30 mouse cellular contexts compared by ENCODE assay signal in genomic region chr1:176962894-176963293, GRCm38 (mm10).
A peak's percentile ranks its signal among the peaks of the same experiment; 100 is the strongest.
DNase-seq lines count a peak whose midpoint lies in the region; ATAC-seq and TF ChIP-seq lines count a peak whose summit lies in the region.
"Had no signal": no experiment of that assay in that cellular context is flagged by ENCODE, and none has a peak within 500 bp of the region (broad histone marks: within the 10 kb centered on the region; RNA-seq: fewer than 3 reads in every experiment).

No protein-coding gene starts in this region.

- H3K4me1 ChIP-seq in forebrain, embryonic 13.5 days = 0 out of 2 replicates have a peak, but pooled peaks cover 3% of the 10 kb centered on the region
- peaks cover 12% of the 10 kb centered on the region; the same call in 1 of the 2 replicates for H3K4me1 ChIP-seq in forebrain, embryonic 10.5 days
- no peaks in the 10 kb centered on the region for H3K4me1 ChIP-seq in kidney, adult 2 months (ENCODE audit: control insufficient read depth, insufficient read depth, low read length)
- 0 out of 2 replicates have a peak, but pooled peaks cover 2% of the 10 kb centered on the region for H3K4me1 ChIP-seq in kidney, postnatal 0 days (replicated peaks; ENCODE audit: insufficient read depth, low read length)
- peaks cover 2% of the 10 kb centered on the region; the same call in 1 of the 2 replicates for H3K4me1 ChIP-seq in forebrain, embryonic 16.5 days (replicated peaks; ENCODE audit: control insufficient read depth, insufficient read depth, low read length)
- H3K4me1 ChIP-seq: embryonic facial prominence, embryonic 15.5 days; intestine, embryonic 15.5 days; liver, embryonic 13.5 days; neural tube, embryonic 15.5 days had no signal

- H3K9ac ChIP-seq in forebrain, embryonic 13.5 days = no peak overlapping the region
- no peak overlapping the region for H3K9ac ChIP-seq in kidney, postnatal 0 days (ENCODE audit: low read depth, low read length)
- no peak overlapping the region for H3K9ac ChIP-seq in forebrain, embryonic 16.5 days (replicated peaks; ENCODE audit: low read depth, low read length)
- H3K9ac ChIP-seq: embryonic facial prominence, embryonic 15.5 days; intestine, embryonic 15.5 days; liver, embryonic 13.5 days; neural tube, embryonic 15.5 days had no signal

- ATAC-seq in forebrain, embryonic 13.5 days = 0 out of 2 replicates have a peak, but pooled peaks have one; percentile 50
- peak; percentile 84 for ATAC-seq in kidney, postnatal 0 days (replicated peaks; ENCODE audit: low FRiP score, low read depth)
- 0 out of 2 replicates have a peak, but pooled peaks have one; percentile 30 for ATAC-seq in forebrain, embryonic 16.5 days
- ATAC-seq: hindbrain, postnatal 0 days; intestine, embryonic 15.5 days; midbrain, embryonic 16.5 days had no signal

- H3K4me3 ChIP-seq in forebrain, embryonic 13.5 days = no peak overlapping the region
- H3K4me3 ChIP-seq in forebrain, embryonic 10.5 days = no peak overlapping the region
- H3K4me3 ChIP-seq in kidney, adult 2 months (ENCODE audit: insufficient read depth, low read depth, low read length) = no peak overlapping the region
- no peak overlapping the region for H3K4me3 ChIP-seq in kidney, postnatal 0 days (replicated peaks; ENCODE audit: low read depth, low read length)
- H3K4me3 ChIP-seq in forebrain, embryonic 16.5 days (replicated peaks; ENCODE audit: low read length) = no peak overlapping the region
- H3K4me3 ChIP-seq: embryonic facial prominence, embryonic 10.5 days; embryonic facial prominence, embryonic 15.5 days; intestine, embryonic 15.5 days; liver, embryonic 13.5 days; neural tube, embryonic 15.5 days had no signal

- no peaks in the 10 kb centered on the region for H3K27me3 ChIP-seq in forebrain, embryonic 13.5 days
- H3K27me3 ChIP-seq in forebrain, embryonic 10.5 days (ENCODE audit: poor library complexity, severe bottlenecking) = no peaks in the 10 kb centered on the region
- no peaks in the 10 kb centered on the region for H3K27me3 ChIP-seq in kidney, adult 2 months (replicated peaks; ENCODE audit: control insufficient read depth, insufficient read depth, low read length)
- no peaks in the 10 kb centered on the region for H3K27me3 ChIP-seq in kidney, postnatal 0 days (ENCODE audit: insufficient read depth, low read length)
- H3K27me3 ChIP-seq in forebrain, embryonic 16.5 days (replicated peaks; ENCODE audit: control insufficient read depth, insufficient read depth, low read length) = no peaks in the 10 kb centered on the region
- H3K27me3 ChIP-seq: embryonic facial prominence, embryonic 15.5 days; intestine, embryonic 15.5 days; liver, embryonic 13.5 days; neural tube, embryonic 15.5 days had no signal

- H3K36me3 ChIP-seq in forebrain, embryonic 13.5 days (ENCODE audit: poor library complexity, severe bottlenecking) = no peaks in the 10 kb centered on the region
- H3K36me3 ChIP-seq in forebrain, embryonic 10.5 days (replicated peaks) = no peaks in the 10 kb centered on the region
- no peaks in the 10 kb centered on the region; the same call in 1 of the 2 replicates for H3K36me3 ChIP-seq in kidney, adult 2 months (ENCODE audit: control insufficient read depth, insufficient read depth, low read length)
- H3K36me3 ChIP-seq in kidney, postnatal 0 days (ENCODE audit: insufficient read depth, low read length) = no peaks in the 10 kb centered on the region
- no peaks in the 10 kb centered on the region for H3K36me3 ChIP-seq in forebrain, embryonic 16.5 days (ENCODE audit: control insufficient read depth, insufficient read depth)
- H3K36me3 ChIP-seq: embryonic facial prominence, embryonic 10.5 days; embryonic facial prominence, embryonic 15.5 days; intestine, embryonic 15.5 days; liver, embryonic 13.5 days; neural tube, embryonic 15.5 days had no signal

- TF ChIP-seq POLR2A in kidney, adult 2 months (IDR thresholded peaks at IDR 0.05; ENCODE audit: low read depth, low read length) = no peak

- no peak for DNase-seq in forebrain, embryonic 10.5 days (ENCODE audit: extremely low spot score, low spot score)
- peak; percentile 3 for DNase-seq in kidney, adult 2 months
- DNase-seq in kidney, postnatal 4 days = no peak
- no peak for DNase-seq in kidney, postnatal 0 days (ENCODE audit: low spot score)
- DNase-seq in kidney, postnatal 14 days = no peak
- DNase-seq: adrenal gland, adult 8-10 months; cerebellum, adult 8-10 months; cerebellum, postnatal 25 days; gastrocnemius, postnatal 25 days; heart, adult 18-20 months; heart, postnatal 4 days; layer of hippocampus, postnatal 36 days; left cerebral cortex, postnatal 4 days; liver, embryonic 13.5 days; lung, adult 2 months; lung, postnatal 10 days; retina, postnatal 1 day; right cerebral cortex, postnatal 14 days; thymus, postnatal 4 days had no signal

- no peak overlapping the region for H3K4me2 ChIP-seq in forebrain, embryonic 13.5 days
- H3K4me2 ChIP-seq in kidney, postnatal 0 days (ENCODE audit: low read length) = no peak overlapping the region
- H3K4me2 ChIP-seq in forebrain, embryonic 16.5 days (ENCODE audit: low read length) = no peak overlapping the region
- H3K4me2 ChIP-seq: embryonic facial prominence, embryonic 15.5 days; heart, embryonic 11.5 days; intestine, embryonic 15.5 days; liver, embryonic 13.5 days; neural tube, embryonic 15.5 days had no signal

- no peak for TF ChIP-seq CTCF in kidney, adult 2 months (conservative IDR thresholded peaks at IDR 0.05; ENCODE audit: insufficient read depth, insufficient read length, low read depth, low read length)
- no peak for TF ChIP-seq CTCF in kidney, postnatal 0 days (IDR thresholded peaks at IDR 0.05; ENCODE audit: low read depth)

- 59% methylated on average over 5 of the region's 5 CpGs for WGBS in forebrain, embryonic 13.5 days
- 70% methylated on average over 5 of the region's 5 CpGs for WGBS in forebrain, embryonic 10.5 days
- WGBS in kidney, adult 2 months = 52% methylated on average over 5 of the region's 5 CpGs
- WGBS in kidney, postnatal 0 days = 61% methylated on average over 5 of the region's 5 CpGs
- WGBS in forebrain, embryonic 16.5 days = 59% methylated on average over 5 of the region's 5 CpGs

- H3K9me3 ChIP-seq in forebrain, embryonic 13.5 days (replicated peaks) = no peaks in the 10 kb centered on the region
- no peaks in the 10 kb centered on the region for H3K9me3 ChIP-seq in forebrain, embryonic 10.5 days
- no peaks in the 10 kb centered on the region for H3K9me3 ChIP-seq in kidney, postnatal 0 days (replicated peaks; ENCODE audit: low read length)
- no peaks in the 10 kb centered on the region for H3K9me3 ChIP-seq in forebrain, embryonic 16.5 days (ENCODE audit: control insufficient read depth, low read length)
- H3K9me3 ChIP-seq: embryonic facial prominence, embryonic 10.5 days; embryonic facial prominence, embryonic 15.5 days; G1E; intestine, embryonic 15.5 days; liver, embryonic 13.5 days; neural tube, embryonic 15.5 days had no signal

- no peak overlapping the region for H3K27ac ChIP-seq in forebrain, embryonic 13.5 days
- H3K27ac ChIP-seq in forebrain, embryonic 10.5 days = no peak overlapping the region
- no peak overlapping the region for H3K27ac ChIP-seq in kidney, adult 2 months (ENCODE audit: insufficient read depth, low read depth, low read length)
- H3K27ac ChIP-seq in kidney, postnatal 0 days = no peak overlapping the region
- peak overlapping the region; percentile 46; the same call in 1 of the 2 replicates for H3K27ac ChIP-seq in forebrain, embryonic 16.5 days (ENCODE audit: low read length)
- H3K27ac ChIP-seq: embryonic facial prominence, embryonic 10.5 days; embryonic facial prominence, embryonic 15.5 days; hindbrain, postnatal 0 days; intestine, embryonic 15.5 days; liver, embryonic 13.5 days; macrophage; neural tube, embryonic 15.5 days had no signal

Comparison
In these comparisons a context has a peak if more than half of its experiments do, and no peak if none do; other contexts are left out.
1. ATAC-seq: peak in every context shown above with its lines; median percentile 84 in kidney, postnatal 0 days; 50 in forebrain, embryonic 13.5 days; 30 in forebrain, embryonic 16.5 days.